Mouse (Mus musculus) limb, embryonic 12.5 days (tissue): Measurements from ENCODE around the gene Klhl26. TPM values are rescaled to one million over a fixed set of nuclear protein-coding genes. Genes with fewer than 3 reads are reported as not detected.
"Not testable (repeated sequence)": the region's sequence is repeated elsewhere in the genome, so short reads cannot be mapped to it uniquely, and the experiment has no call there.

ENCODE experiments used
- ATAC-seq: fragments of 200-750 bp; cut with Nextera tagmentation; 2 replicates; pipeline ENCODE4 v1.8.0; 2017; ENCODE audit warnings: low read depth, moderate TSS enrichment; ENCODE audit not compliant: insufficient number of reproducible peaks, insufficient read depth, low FRiP score, low TSS enrichment
- H3K27ac ChIP-seq: fragments of 300-500 bp; sonication (generic); 2 replicates; pipeline ENCODE4 v1.5.1; 2016; ENCODE audit warnings: mild to moderate bottlenecking, moderate library complexity
- H3K27me3 ChIP-seq: fragments of 300-500 bp; sonication (generic); 2 replicates; pipeline ENCODE4 v1.6.1; 2016; ENCODE audit warnings: mild to moderate bottlenecking, moderate library complexity
- H3K36me3 ChIP-seq: fragments of 300-500 bp; sonication (generic); 2 replicates; pipeline ENCODE4 v1.6.1; 2016; ENCODE audit warnings: mild to moderate bottlenecking, moderate library complexity
- H3K4me1 ChIP-seq: fragments of 300-500 bp; sonication (generic); replicated peaks from 2 replicates; pipeline ENCODE4 v1.6.1; 2016
- H3K4me2 ChIP-seq: fragments of 300-500 bp; sonication (generic); 2 replicates; pipeline ENCODE4 v1.6.1; 2016; ENCODE audit warnings: mild to moderate bottlenecking, moderate library complexity
- H3K4me3 ChIP-seq: fragments of 300-500 bp; sonication (generic); replicated peaks from 2 replicates; pipeline ENCODE4 v1.5.1; 2016; ENCODE audit warnings: mild to moderate bottlenecking
- H3K9ac ChIP-seq: fragments of 300-500 bp; sonication (generic); replicated peaks from 2 replicates; pipeline ENCODE4 v1.6.1; 2016; ENCODE audit warnings: mild to moderate bottlenecking, moderate library complexity
- H3K9me3 ChIP-seq: fragments of 300-500 bp; sonication (generic); 2 replicates; pipeline ENCODE4 v1.6.1; 2016; ENCODE audit warnings: mild to moderate bottlenecking, moderate library complexity
- WGBS: fragments of 180-500 bp; shearing (Covaris S2); methylation state at CpG from one replicate; pipeline ENCODE4 v1.1.7; 2016; 5-methylcytosine and 5-hydroxymethylcytosine counted together
- polyA plus RNA-seq: library from polyadenylated mRNA; unstranded; fragments of >200 nt; fragmentation: Nextera tagmentation; extraction: Ambion mirVana; gene quantifications from 2 replicates; pipeline ENCODE4 v1.2.1, GENCODE M21; 2016

The Klhl26 gene
- 26.8 and 27.3 TPM in 2 replicates for polyA plus RNA-seq

DNA sequence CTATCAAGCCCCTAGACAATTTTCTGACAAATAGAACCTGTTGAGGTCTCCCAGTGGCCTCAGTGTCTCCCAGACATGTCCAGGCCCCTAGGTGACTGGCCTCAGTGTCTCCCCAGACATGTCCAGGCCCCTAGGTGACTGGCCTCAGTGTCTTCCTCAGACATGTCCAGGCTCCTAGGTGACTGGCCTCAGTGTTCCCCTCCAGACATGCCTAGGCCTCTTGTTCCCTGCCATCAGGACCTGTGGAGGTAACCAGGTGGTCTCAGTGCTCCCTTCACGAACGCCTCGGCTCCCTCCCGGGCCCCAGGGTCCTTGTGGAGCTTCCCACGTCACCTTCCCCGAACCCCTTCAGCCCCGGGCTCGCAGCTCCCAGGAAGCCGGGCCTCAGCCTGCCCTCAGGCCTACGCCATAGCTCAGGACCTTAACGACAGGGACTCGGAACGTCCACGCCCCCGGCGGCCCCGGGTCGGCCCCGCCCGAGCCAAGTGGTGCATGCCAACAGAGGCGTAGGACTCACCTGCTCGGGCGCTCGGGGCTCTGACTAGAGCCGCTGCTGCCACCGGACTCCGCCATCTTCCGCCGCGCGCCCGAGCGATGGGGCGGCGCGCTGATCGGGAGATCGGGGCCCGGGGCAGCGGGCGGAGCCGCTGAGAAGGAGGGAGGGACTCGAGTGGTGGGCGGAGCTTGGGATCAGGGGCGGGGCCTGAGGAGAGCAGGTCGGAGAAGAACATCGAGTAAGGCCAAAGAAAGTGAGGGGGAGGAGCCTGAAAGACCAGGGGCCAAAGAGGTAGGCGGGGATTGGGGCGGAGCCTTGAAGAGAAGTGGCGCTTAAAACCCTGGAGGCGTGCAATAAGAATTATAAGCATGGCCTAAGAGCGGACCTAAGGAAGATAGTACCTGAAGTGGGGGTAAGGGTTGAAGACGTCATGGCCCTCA lies at the start of gene Klhl26:
Klhl26 (minus strand) TSS at position 636 of the 936 bp plus-strand sequence.
- peak; percentile 79 for ATAC-seq
- H3K9me3 ChIP-seq, result no peaks in the 10 kb centered on the region
- H3K36me3 ChIP-seq, result no peaks in the 10 kb centered on the region
- WGBS, result under 1% methylated on average over 53 of the region's 53 CpGs
- peak within 1 kb of the TSS; percentile 88 for H3K9ac ChIP-seq
- peak within 1 kb of the TSS; percentile 92 for H3K4me2 ChIP-seq
- H3K27ac ChIP-seq, result peak within 1 kb of the TSS; percentile 80
- peaks cover 4% of the 10 kb centered on the region for H3K27me3 ChIP-seq
- H3K4me3 ChIP-seq, result peak within 1 kb of the TSS; percentile 87
- H3K4me1 ChIP-seq, result peaks cover 9% of the 10 kb centered on the region

GRCm38 (mm10) chr8:70522592-70523403 lies 46.0 kb upstream of the Klhl26 start:
- Histone ChIP-seq H3K4me3 (peak overlapping the region; percentile 75), H3K9me3 (no peaks in the 10 kb centered on the region), H3K4me2 (peak overlapping the region; percentile 81), H3K4me1 (peaks cover 16% of the 10 kb centered on the region), H3K27me3 (no peaks in the 10 kb centered on the region), H3K27ac (peak overlapping the region; percentile 85), H3K36me3 (peaks cover 13% of the 10 kb centered on the region), H3K9ac (peak overlapping the region; percentile 78)
- peak; percentile 77 for ATAC-seq
- under 1% methylated on average over 49 of the region's 51 CpGs for WGBS

DNA sequence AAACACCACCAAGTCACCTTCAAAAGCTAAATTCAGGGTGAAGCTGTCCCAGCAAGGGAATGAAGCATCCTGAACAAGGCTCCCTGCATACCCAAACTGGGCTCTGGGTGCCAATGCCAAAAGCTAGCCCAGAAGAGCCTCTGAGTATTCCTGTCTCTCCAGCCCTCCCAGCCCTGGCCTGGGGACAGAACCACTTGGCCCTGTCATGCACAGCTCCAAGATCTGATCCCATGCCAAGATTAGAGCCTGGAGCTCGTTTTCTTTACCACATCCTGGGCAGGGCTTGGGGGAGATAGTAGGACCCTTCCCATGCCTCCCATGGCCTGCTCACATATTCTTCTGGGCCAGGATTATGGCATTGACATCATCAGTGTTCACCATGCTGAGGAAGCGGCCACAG lies 42.8 kb upstream of the Klhl26 start:
- WGBS, result 71% methylated on average over 2 of the region's 2 CpGs
- ATAC-seq, result no peak

DNA sequence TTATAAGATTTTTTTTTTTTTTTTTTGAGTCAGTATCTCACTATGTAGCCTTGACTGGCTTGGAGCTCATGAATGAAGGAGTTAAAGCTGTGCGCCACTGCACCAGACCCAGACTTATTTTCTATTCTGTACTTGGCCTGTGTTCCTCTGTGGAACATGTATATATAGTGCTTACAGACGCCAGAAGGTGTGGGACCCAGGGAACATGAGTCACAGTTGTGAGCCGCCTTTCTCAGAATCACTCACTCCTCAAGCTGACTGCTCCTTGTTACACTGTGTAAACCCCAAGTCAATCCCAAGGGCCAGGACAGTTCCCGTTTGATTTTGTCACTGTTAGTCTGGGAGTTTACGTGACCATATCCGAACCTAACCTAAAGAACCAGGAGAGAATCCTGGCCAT lies 42.3 kb upstream of the Klhl26 start:
- H3K4me1 ChIP-seq, result peaks cover 8% of the 10 kb centered on the region
- no peak overlapping the region for H3K4me3 ChIP-seq
- no peak overlapping the region for H3K27ac ChIP-seq
- peaks cover 35% of the 10 kb centered on the region for H3K36me3 ChIP-seq
- ATAC-seq, result no peak
- 91% methylated on average over 6 of the region's 6 CpGs for WGBS
- no peak overlapping the region for H3K4me2 ChIP-seq
- no peaks in the 10 kb centered on the region for H3K27me3 ChIP-seq
- no peaks in the 10 kb centered on the region for H3K9me3 ChIP-seq
- H3K9ac ChIP-seq, result no peak overlapping the region

More for the DNA sequence above, 42.8 kb upstream of the Klhl26 start:
- Histone ChIP-seq H3K36me3 (peaks cover 31% of the 10 kb centered on the region), H3K9ac (no peak overlapping the region), H3K27ac (no peak overlapping the region), H3K4me2 (no peak overlapping the region), H3K9me3 (no peaks in the 10 kb centered on the region), H3K4me3 (no peak overlapping the region), H3K27me3 (no peaks in the 10 kb centered on the region), H3K4me1 (peaks cover 8% of the 10 kb centered on the region)

- no peaks in the 10 kb centered on the region for H3K27me3 ChIP-seq
- peaks cover 44% of the 10 kb centered on the region for H3K36me3 ChIP-seq
- H3K4me3 ChIP-seq, result no peak overlapping the region
- no peak overlapping the region for H3K9ac ChIP-seq
- H3K4me2 ChIP-seq, result no peak overlapping the region
- H3K4me1 ChIP-seq, result peaks cover 8% of the 10 kb centered on the region
- no peak overlapping the region for H3K27ac ChIP-seq
- ATAC-seq, result no peak
- no peaks in the 10 kb centered on the region for H3K9me3 ChIP-seq
- 68% methylated on average over 10 of the region's 10 CpGs for WGBS
Observed at GRCm38 (mm10) chr8:70517940-70518643, 41.3 kb upstream of the Klhl26 start.

DNA sequence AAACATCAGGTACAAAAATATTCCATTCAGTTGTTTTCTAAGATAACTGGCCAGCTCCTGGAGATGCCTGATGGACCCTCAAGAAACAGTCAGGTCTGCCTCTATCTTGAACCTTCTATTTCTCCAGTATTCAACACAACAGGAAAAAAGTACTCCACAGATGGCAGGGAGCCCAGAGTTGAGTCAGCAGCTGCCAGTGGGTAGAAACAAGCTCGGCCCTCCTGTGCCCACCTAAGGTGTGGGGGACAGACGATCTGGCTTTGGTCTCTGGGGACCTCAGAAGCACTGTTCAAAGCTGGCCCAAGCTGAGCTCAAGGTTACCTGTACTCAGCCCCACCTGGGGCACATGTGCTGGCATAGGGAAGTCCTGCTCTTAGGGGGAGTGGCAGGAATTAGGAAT lies 36.7 kb upstream of the Klhl26 start:
- H3K9ac ChIP-seq, result no peak overlapping the region
- no peak overlapping the region for H3K4me3 ChIP-seq
- no peaks in the 10 kb centered on the region for H3K27me3 ChIP-seq
- peaks cover 53% of the 10 kb centered on the region for H3K36me3 ChIP-seq
- no peak overlapping the region for H3K27ac ChIP-seq
- ATAC-seq, result no peak
- peaks cover 10% of the 10 kb centered on the region for H3K4me1 ChIP-seq
- no peak overlapping the region for H3K4me2 ChIP-seq
- 84% methylated on average over 2 of the region's 2 CpGs for WGBS
- no peaks in the 10 kb centered on the region for H3K9me3 ChIP-seq

- 95% methylated on average over 11 of the region's 11 CpGs for WGBS
- Histone ChIP-seq H3K36me3 (peaks cover 60% of the 10 kb centered on the region), H3K4me3 (no peak overlapping the region), H3K9ac (no peak overlapping the region), H3K9me3 (no peaks in the 10 kb centered on the region), H3K4me1 (peaks cover 12% of the 10 kb centered on the region), H3K4me2 (no peak overlapping the region), H3K27me3 (no peaks in the 10 kb centered on the region), H3K27ac (no peak overlapping the region)
- ATAC-seq, result no peak
Observed at GRCm38 (mm10) chr8:70512253-70512903, 35.6 kb upstream of the Klhl26 start.

GRCm38 (mm10) chr8:70511770-70512169 lies 35.0 kb upstream of the Klhl26 start:
- Histone ChIP-seq H3K4me3 (no peak overlapping the region), H3K27ac (no peak overlapping the region), H3K9me3 (no peaks in the 10 kb centered on the region), H3K4me2 (no peak overlapping the region), H3K4me1 (peaks cover 12% of the 10 kb centered on the region), H3K36me3 (peaks cover 66% of the 10 kb centered on the region), H3K27me3 (no peaks in the 10 kb centered on the region), H3K9ac (no peak overlapping the region)
- WGBS, result 95% methylated on average over 2 of the region's 2 CpGs
- no peak for ATAC-seq

- not testable (repeated sequence) for H3K9me3 ChIP-seq, H3K27ac ChIP-seq, H3K27me3 ChIP-seq, ATAC-seq
- Histone ChIP-seq H3K4me1 (peaks cover 12% of the 10 kb centered on the region), H3K9ac (peak overlapping the region; percentile 97; the same call in 1 of the 2 replicates), H3K36me3 (peaks cover 60% of the 10 kb centered on the region), H3K4me3 (peak overlapping the region; percentile 99), H3K4me2 (peak overlapping the region; percentile 99)
- WGBS, result 82% methylated on average over 6 of the region's 6 CpGs
Observed at GRCm38 (mm10) chr8:70511174-70511573, 34.4 kb upstream of the Klhl26 start.

GRCm38 (mm10) chr8:70510228-70510915 lies 33.6 kb upstream of the Klhl26 start, which contains the start of gene Uba52:
Gene Uba52, minus strand, starts transcription at chr8:70510801.
- Histone ChIP-seq H3K4me1 (peaks cover 19% of the 10 kb centered on the region), H3K4me2 (peak within 1 kb of the TSS; percentile 99), H3K4me3 (peak within 1 kb of the TSS; percentile 99), H3K27me3 (no peaks in the 10 kb centered on the region), H3K9me3 (no peaks in the 10 kb centered on the region), H3K9ac (peak within 1 kb of the TSS; percentile 97), H3K27ac (peak within 1 kb of the TSS; percentile 96), H3K36me3 (peaks cover 52% of the 10 kb centered on the region)
- peak; percentile 62 for ATAC-seq
- WGBS, result 1% methylated on average over 74 of the region's 74 CpGs
